ENCODE assay signal across 22 mouse cellular contexts in the genomic region with DNA sequence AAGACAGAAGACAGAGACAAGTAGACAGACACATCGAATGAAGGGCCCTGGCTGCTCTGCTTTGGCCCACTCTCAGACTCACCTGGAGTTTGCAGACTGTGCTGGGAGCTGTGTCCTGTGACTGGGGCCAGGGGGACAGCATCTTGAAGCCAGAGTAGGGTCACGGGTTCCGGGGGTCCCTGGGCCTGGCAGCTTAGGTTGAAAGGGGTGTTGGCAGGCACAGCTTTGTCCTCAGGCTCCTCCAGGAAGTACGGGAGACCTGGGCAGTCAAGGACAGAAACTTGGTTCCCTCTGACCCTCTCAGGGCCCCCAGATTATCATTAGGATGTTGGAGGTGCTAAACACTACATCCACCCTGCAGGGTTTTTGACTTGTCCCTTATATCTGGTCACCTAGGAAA. TPM values are rescaled to one million over a fixed set of nuclear protein-coding genes. Genes with fewer than 3 reads are reported as not detected.
DNase-seq lines count a peak whose midpoint lies in the region; ATAC-seq lines count a peak whose summit lies in the region.
"Had no signal": no experiment of that assay in that cellular context is flagged by ENCODE, and none has a peak within 500 bp of the region (broad histone marks: within the 10 kb centered on the region; RNA-seq: fewer than 3 reads in every experiment).

No protein-coding gene starts in this region.

- no peak overlapping the region for H3K9ac ChIP-seq in limb, embryonic 13.5 days
- H3K9ac ChIP-seq: embryonic facial prominence, embryonic 15.5 days; forebrain, embryonic 12.5 days; heart, embryonic 12.5 days; hindbrain, embryonic 13.5 days had no signal

- H3K4me3 ChIP-seq in limb, embryonic 13.5 days = no peak overlapping the region
- H3K4me3 ChIP-seq in limb, embryonic 10.5 days = no peak overlapping the region
- no peak overlapping the region for H3K4me3 ChIP-seq in embryonic facial prominence, embryonic 10.5 days
- H3K4me3 ChIP-seq in hindbrain, embryonic 10.5 days = no peak overlapping the region
- H3K4me3 ChIP-seq: embryonic facial prominence, embryonic 15.5 days; forebrain, embryonic 12.5 days; heart, embryonic 12.5 days; hindbrain, embryonic 13.5 days had no signal

- no peak for ATAC-seq in limb, embryonic 13.5 days (ENCODE audit: low FRiP score, low read depth)
- ATAC-seq: forebrain, embryonic 16.5 days; hindbrain, postnatal 0 days; Patski had no signal

- no peak overlapping the region for H3K27ac ChIP-seq in limb, embryonic 13.5 days
- no peak overlapping the region for H3K27ac ChIP-seq in limb, embryonic 10.5 days
- peak overlapping the region; percentile 19; the same call in 1 of the 2 replicates for H3K27ac ChIP-seq in embryonic facial prominence, embryonic 10.5 days (replicated peaks)
- H3K27ac ChIP-seq in hindbrain, embryonic 10.5 days = no peak overlapping the region
- H3K27ac ChIP-seq: embryonic facial prominence, embryonic 15.5 days; forebrain, embryonic 12.5 days; hindbrain, embryonic 13.5 days; hindbrain, postnatal 0 days had no signal

- intact Hi-C loops in heart, postnatal 36 days (cut with DNase I) = loop anchor here (2.0 kb wide), 1 partner anchor 17 kb away; no protein-coding TSS in a partner anchor

- H3K36me3 ChIP-seq in limb, embryonic 13.5 days = peaks cover 27% of the 10 kb centered on the region
- H3K36me3 ChIP-seq in limb, embryonic 10.5 days = no peaks in the 10 kb centered on the region
- H3K36me3 ChIP-seq in embryonic facial prominence, embryonic 10.5 days (replicated peaks) = peaks cover 8% of the 10 kb centered on the region; the same call in 1 of the 2 replicates
- H3K36me3 ChIP-seq in hindbrain, embryonic 10.5 days = no peaks in the 10 kb centered on the region
- H3K36me3 ChIP-seq: forebrain, embryonic 12.5 days; hindbrain, embryonic 13.5 days had no signal

- DNase-seq in heart, adult 11 months = peak; percentile 85
- DNase-seq in heart, postnatal 36 days = no peak
- no peak for DNase-seq in limb, embryonic 10.5 days (ENCODE audit: low spot score)
- DNase-seq in embryonic facial prominence, embryonic 10.5 days (ENCODE audit: low spot score) = no peak
- DNase-seq in hindbrain, embryonic 10.5 days (ENCODE audit: low spot score) = no peak
- no peak for DNase-seq in kidney, postnatal 36 days
- DNase-seq: adrenal gland, adult 2 months; adrenal gland, postnatal 25 days; cerebellum, adult 18-20 months; cerebellum, adult 9-11 months; cerebellum, postnatal 36 days; gastrocnemius, postnatal 25 days; heart, postnatal 4 days had no signal

- 57% methylated on average over 4 of the region's 4 CpGs for WGBS in limb, embryonic 13.5 days
- WGBS in limb, embryonic 10.5 days = 67% methylated on average over 4 of the region's 4 CpGs
- 75% methylated on average over 4 of the region's 4 CpGs for WGBS in embryonic facial prominence, embryonic 10.5 days
- WGBS in hindbrain, embryonic 10.5 days = 77% methylated on average over 4 of the region's 4 CpGs

- H3K4me2 ChIP-seq in limb, embryonic 13.5 days (replicated peaks) = 0 out of 2 replicates have a peak overlapping the region, but pooled peaks have one; percentile 9
- H3K4me2 ChIP-seq: embryonic facial prominence, embryonic 15.5 days; forebrain, embryonic 12.5 days; heart, embryonic 12.5 days; hindbrain, embryonic 13.5 days had no signal

- H3K9me3 ChIP-seq in limb, embryonic 13.5 days = no peaks in the 10 kb centered on the region
- H3K9me3 ChIP-seq in limb, embryonic 10.5 days (replicated peaks) = no peaks in the 10 kb centered on the region
- no peaks in the 10 kb centered on the region for H3K9me3 ChIP-seq in embryonic facial prominence, embryonic 10.5 days
- no peaks in the 10 kb centered on the region for H3K9me3 ChIP-seq in hindbrain, embryonic 10.5 days
- H3K9me3 ChIP-seq: embryonic facial prominence, embryonic 15.5 days; forebrain, embryonic 12.5 days; heart, embryonic 12.5 days; hindbrain, embryonic 13.5 days had no signal

- H3K27me3 ChIP-seq in limb, embryonic 13.5 days = no peaks in the 10 kb centered on the region
- peaks cover 7% of the 10 kb centered on the region; the same call in 1 of the 2 replicates for H3K27me3 ChIP-seq in limb, embryonic 10.5 days (ENCODE audit: low read depth, poor library complexity, severe bottlenecking)
- peaks cover 40% of the 10 kb centered on the region for H3K27me3 ChIP-seq in embryonic facial prominence, embryonic 10.5 days (replicated peaks; ENCODE audit: low read depth, poor library complexity, severe bottlenecking)
- H3K27me3 ChIP-seq in hindbrain, embryonic 10.5 days (ENCODE audit: insufficient read depth, poor library complexity, severe bottlenecking) = peaks cover 17% of the 10 kb centered on the region; the same call in 1 of the 2 replicates
- H3K27me3 ChIP-seq: embryonic facial prominence, embryonic 15.5 days; forebrain, embryonic 12.5 days; heart, embryonic 12.5 days; hindbrain, embryonic 13.5 days; Patski had no signal

- H3K4me1 ChIP-seq in limb, embryonic 13.5 days = peaks cover 55% of the 10 kb centered on the region
- H3K4me1 ChIP-seq in limb, embryonic 10.5 days = peaks cover 63% of the 10 kb centered on the region
- peaks cover 70% of the 10 kb centered on the region for H3K4me1 ChIP-seq in embryonic facial prominence, embryonic 10.5 days
- H3K4me1 ChIP-seq in hindbrain, embryonic 10.5 days (replicated peaks) = peaks cover 45% of the 10 kb centered on the region

RNA-seq across cellular contexts. Expression of a gene that starts 2.8 kb away (rescaled TPM):
- total RNA-seq in heart, postnatal 36 days (2021) = 10 to 100 TPM; 81.0 to 94.8 TPM
- 84.1 and 103 TPM in 2 replicates for polyA plus RNA-seq in limb, embryonic 13.5 days (2015; fragmentation: Nextera tagmentation; extraction: Ambion mirVana)
- 19.4 and 28.1 TPM in 2 replicates for polyA plus RNA-seq in limb, embryonic 10.5 days (2016; fragmentation: Nextera tagmentation; extraction: Ambion mirVana)
- polyA plus RNA-seq in embryonic facial prominence, embryonic 10.5 days (2016; fragmentation: Nextera tagmentation; extraction: Ambion mirVana) = 22.1 and 29.7 TPM in 2 replicates
- 15.0 and 18.4 TPM in 2 replicates for polyA plus RNA-seq in hindbrain, embryonic 10.5 days (2016; fragmentation: Nextera tagmentation; extraction: Ambion mirVana)

RNA-seq across cellular contexts. Expression of a gene that starts 31.0 kb away (rescaled TPM):
- total RNA-seq in heart, postnatal 36 days (2021) = 10 to 100 TPM in 1 of 2 experiments, 1 to 10 TPM in 1; 4.4 to 10.1 TPM
- 1.8 and 2.2 TPM in 2 replicates for polyA plus RNA-seq in limb, embryonic 13.5 days (2015; fragmentation: Nextera tagmentation; extraction: Ambion mirVana)
- polyA plus RNA-seq in limb, embryonic 10.5 days (2016; fragmentation: Nextera tagmentation; extraction: Ambion mirVana) = 1.0 and 1.1 TPM in 2 replicates
- polyA plus RNA-seq in embryonic facial prominence, embryonic 10.5 days (2016; fragmentation: Nextera tagmentation; extraction: Ambion mirVana) = 2.5 and 2.9 TPM in 2 replicates
- 0.44 and 0.46 TPM in 2 replicates for polyA plus RNA-seq in hindbrain, embryonic 10.5 days (2016; fragmentation: Nextera tagmentation; extraction: Ambion mirVana)
- total RNA-seq: granulocyte monocyte progenitor cell, adult 5-6 weeks had no signal

RNA-seq across cellular contexts. Expression of a gene that starts 31.2 kb away (rescaled TPM):
- 10 to 100 TPM; 78.4 to 82.7 TPM for total RNA-seq in heart, postnatal 36 days (2021)
- 62.6 and 63.5 TPM in 2 replicates for polyA plus RNA-seq in limb, embryonic 13.5 days (2015; fragmentation: Nextera tagmentation; extraction: Ambion mirVana)
- 61.7 and 67.7 TPM in 2 replicates for polyA plus RNA-seq in limb, embryonic 10.5 days (2016; fragmentation: Nextera tagmentation; extraction: Ambion mirVana)
- polyA plus RNA-seq in embryonic facial prominence, embryonic 10.5 days (2016; fragmentation: Nextera tagmentation; extraction: Ambion mirVana) = 60.8 and 62.5 TPM in 2 replicates
- polyA plus RNA-seq in hindbrain, embryonic 10.5 days (2016; fragmentation: Nextera tagmentation; extraction: Ambion mirVana) = 60.5 and 61.6 TPM in 2 replicates
